Mouse (Mus musculus): ENCODE measurements around the gene Rpl10a. TPM values are rescaled to one million over a fixed set of nuclear protein-coding genes. Genes with fewer than 3 reads are reported as not detected.
"Not testable (repeated sequence)": the region's sequence is repeated elsewhere in the genome, so short reads cannot be mapped to it uniquely, and the experiment has no call there.

The Rpl10a gene
- polyA plus RNA-seq, 1 experiment from 2014 or later, result 287 TPM

DNA sequence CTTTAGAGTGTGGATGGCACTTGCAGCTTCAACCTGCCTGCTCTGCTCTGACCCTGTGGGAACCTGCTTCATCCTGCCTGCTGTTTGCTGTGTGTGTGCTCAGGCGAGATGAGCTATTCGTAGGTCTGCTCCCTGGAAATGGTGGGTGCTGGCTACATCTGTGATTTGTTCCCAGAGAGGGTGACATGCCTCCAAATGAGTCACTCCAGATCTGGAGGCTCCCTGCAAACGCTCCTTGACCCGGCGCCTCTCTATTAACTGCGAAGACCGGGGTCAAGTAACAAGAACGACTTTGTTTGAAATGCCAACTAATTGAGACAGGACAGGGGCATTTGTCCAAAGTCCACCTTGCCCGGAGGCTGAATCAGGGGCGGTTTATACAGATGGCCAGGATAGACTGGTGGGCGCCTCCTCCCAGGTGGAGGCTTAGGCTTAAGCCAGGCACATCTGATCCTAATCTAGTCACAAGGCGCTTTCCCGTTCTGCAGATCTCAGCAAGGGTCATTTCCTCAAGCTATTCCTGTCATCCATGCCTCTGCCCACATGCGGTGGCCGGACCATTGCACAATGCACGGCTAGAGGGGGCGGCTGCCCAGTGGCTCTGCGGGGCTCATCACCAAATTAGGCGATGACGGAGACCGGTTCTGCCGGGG lies 472 bp upstream of the Rpl10a start:
- Histone ChIP-seq H3K4me2 (ENCODE audit: low read length) (peak overlapping the region; percentile 79), H3K9me3 (ENCODE audit: control insufficient read depth, low read length) (no peaks in the 10 kb centered on the region), H3K4me3 (ENCODE audit: low read length) (peak overlapping the region; percentile 68), H3K36me3 (ENCODE audit: control insufficient read depth, insufficient read depth, low read length) (peaks cover 9% of the 10 kb centered on the region), H3K27ac (ENCODE audit: low read depth, low read length) (peak overlapping the region; percentile 86), H3K27me3 (replicated peaks; ENCODE audit: control insufficient read depth, insufficient read depth, low read length) (no peaks in the 10 kb centered on the region), H3K4me1 (ENCODE audit: control insufficient read depth, insufficient read depth, low read depth, low read length) (peaks cover 16% of the 10 kb centered on the region), H3K9ac (ENCODE audit: low read depth, low read length) (peak overlapping the region; percentile 72)
- peak; percentile 65 for ATAC-seq
- WGBS, result 11% methylated on average over 22 of the region's 22 CpGs

- Histone ChIP-seq H3K9ac (ENCODE audit: low read depth, low read length) (peak overlapping the region; percentile 95), H3K27me3 (replicated peaks; ENCODE audit: control insufficient read depth, insufficient read depth, low read length) (no peaks in the 10 kb centered on the region), H3K9me3 (ENCODE audit: control insufficient read depth, low read length) (no peaks in the 10 kb centered on the region), H3K4me3 (ENCODE audit: low read length) (peak overlapping the region; percentile 68), H3K4me2 (ENCODE audit: low read length) (peak overlapping the region; percentile 89), H3K36me3 (ENCODE audit: control insufficient read depth, insufficient read depth, low read length) (peaks cover 9% of the 10 kb centered on the region), H3K27ac (ENCODE audit: low read depth, low read length) (peak overlapping the region; percentile 92), H3K4me1 (ENCODE audit: control insufficient read depth, insufficient read depth, low read depth, low read length) (peaks cover 16% of the 10 kb centered on the region)
- 0% methylated on average over 25 of the region's 25 CpGs for WGBS
- ATAC-seq, result peak; percentile 21
Measured at GRCm38 (mm10) chr17:28328946-28329345, 675 bp downstream of the Rpl10a start.

- Histone ChIP-seq H3K9me3 (ENCODE audit: control insufficient read depth, low read length) (no peaks in the 10 kb centered on the region), H3K9ac (ENCODE audit: low read depth, low read length) (peak overlapping the region; percentile 95), H3K4me2 (ENCODE audit: low read length) (peak overlapping the region; percentile 89), H3K4me3 (ENCODE audit: low read length) (peak overlapping the region; percentile 68), H3K27ac (ENCODE audit: low read depth, low read length) (no peak overlapping the region), H3K36me3 (ENCODE audit: control insufficient read depth, insufficient read depth, low read length) (peaks cover 9% of the 10 kb centered on the region), H3K4me1 (ENCODE audit: control insufficient read depth, insufficient read depth, low read depth, low read length) (peaks cover 16% of the 10 kb centered on the region), H3K27me3 (replicated peaks; ENCODE audit: control insufficient read depth, insufficient read depth, low read length) (no peaks in the 10 kb centered on the region)
- ATAC-seq, result no peak
- WGBS, result 10% methylated on average over 4 of the region's 4 CpGs
Measured at GRCm38 (mm10) chr17:28329503-28330231, 1.4 kb downstream of the Rpl10a start.

GRCm38 (mm10) chr17:28330232-28330546 lies 1.9 kb downstream of the Rpl10a start:
- Histone ChIP-seq H3K4me2 (ENCODE audit: low read length) (peak overlapping the region; percentile 89), H3K4me1 (ENCODE audit: control insufficient read depth, insufficient read depth, low read depth, low read length) (peaks cover 16% of the 10 kb centered on the region), H3K27ac (ENCODE audit: low read depth, low read length) (no peak overlapping the region), H3K27me3 (replicated peaks; ENCODE audit: control insufficient read depth, insufficient read depth, low read length) (no peaks in the 10 kb centered on the region), H3K36me3 (ENCODE audit: control insufficient read depth, insufficient read depth, low read length) (peaks cover 9% of the 10 kb centered on the region), H3K9me3 (ENCODE audit: control insufficient read depth, low read length) (no peaks in the 10 kb centered on the region), H3K4me3 (ENCODE audit: low read length) (peak overlapping the region; percentile 68), H3K9ac (ENCODE audit: low read depth, low read length) (peak overlapping the region; percentile 95)
- WGBS, result 59% methylated on average over 2 of the region's 2 CpGs
- no peak for ATAC-seq

- not testable (repeated sequence) for H3K27me3 ChIP-seq (replicated peaks; ENCODE audit: control insufficient read depth, insufficient read depth, low read length); H3K9me3 ChIP-seq (ENCODE audit: control insufficient read depth, low read length); H3K9ac ChIP-seq (ENCODE audit: low read depth, low read length); H3K4me3 ChIP-seq (ENCODE audit: low read length); H3K36me3 ChIP-seq (ENCODE audit: control insufficient read depth, insufficient read depth, low read length); H3K27ac ChIP-seq (ENCODE audit: low read depth, low read length); H3K4me2 ChIP-seq (ENCODE audit: low read length); ATAC-seq
- H3K4me1 ChIP-seq (ENCODE audit: control insufficient read depth, insufficient read depth, low read depth, low read length), result peaks cover 16% of the 10 kb centered on the region
- WGBS, result 59% methylated on average over 6 of the region's 8 CpGs
Measured at GRCm38 (mm10) chr17:28330590-28330989, 2.3 kb downstream of the Rpl10a start.

DNA sequence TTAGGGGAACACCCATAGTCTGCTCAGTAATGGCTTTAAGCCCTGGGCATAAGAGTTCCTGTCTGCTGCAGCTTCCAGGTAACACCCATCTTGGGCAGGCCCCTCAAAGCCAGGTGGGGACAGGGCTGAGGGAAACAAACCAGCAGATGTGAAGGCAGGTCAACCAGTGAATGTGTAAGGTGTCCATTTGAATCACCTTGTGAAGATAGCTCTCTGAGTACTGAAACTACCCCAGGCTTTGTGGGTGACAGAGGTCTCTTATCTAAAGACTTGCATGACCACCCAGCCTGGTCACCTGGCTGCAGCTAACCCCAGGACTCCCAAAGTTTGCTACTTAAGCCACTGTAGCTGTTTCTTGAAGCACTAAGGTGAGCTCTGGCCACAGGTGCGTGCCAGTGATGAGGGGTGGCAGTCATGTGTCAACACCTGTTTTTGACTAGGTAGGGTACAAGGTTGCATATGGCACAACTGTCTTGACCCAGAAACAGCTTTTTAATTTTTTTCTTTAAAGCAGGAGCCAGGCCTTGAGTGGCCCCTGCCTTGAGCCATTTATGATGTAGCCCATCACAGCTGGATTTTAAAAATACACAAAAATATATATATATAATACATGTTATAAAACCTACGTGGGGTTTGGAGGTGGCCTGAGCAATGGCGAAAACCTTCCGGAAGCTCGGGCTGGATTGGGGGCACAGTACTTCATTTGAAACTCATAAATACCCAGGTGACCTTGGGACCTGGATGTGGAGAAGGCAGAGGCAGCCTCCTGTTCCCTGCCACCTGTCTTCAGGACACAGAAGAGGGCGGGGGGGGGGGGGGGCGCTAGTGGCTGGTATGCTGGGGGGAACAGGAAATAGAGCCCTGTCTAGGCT lies 3.2 kb downstream of the Rpl10a start:
- Histone ChIP-seq H3K27me3 (replicated peaks; ENCODE audit: control insufficient read depth, insufficient read depth, low read length) (no peaks in the 10 kb centered on the region), H3K4me3 (ENCODE audit: low read length) (no peak overlapping the region), H3K4me2 (ENCODE audit: low read length) (no peak overlapping the region), H3K27ac (ENCODE audit: low read depth, low read length) (no peak overlapping the region), H3K36me3 (ENCODE audit: control insufficient read depth, insufficient read depth, low read length) (peaks cover 9% of the 10 kb centered on the region), H3K9me3 (ENCODE audit: control insufficient read depth, low read length) (no peaks in the 10 kb centered on the region), H3K4me1 (ENCODE audit: control insufficient read depth, insufficient read depth, low read depth, low read length) (peaks cover 16% of the 10 kb centered on the region), H3K9ac (ENCODE audit: low read depth, low read length) (no peak overlapping the region)
- WGBS, result 52% methylated on average over 5 of the region's 7 CpGs
- no peak for ATAC-seq

GRCm38 (mm10) chr17:28332113-28332914 lies 4.0 kb downstream of the Rpl10a start:
- H3K4me3 ChIP-seq (ENCODE audit: low read length), result no peak overlapping the region
- peaks cover 9% of the 10 kb centered on the region for H3K36me3 ChIP-seq (ENCODE audit: control insufficient read depth, insufficient read depth, low read length)
- H3K27me3 ChIP-seq (replicated peaks; ENCODE audit: control insufficient read depth, insufficient read depth, low read length), result no peaks in the 10 kb centered on the region
- WGBS, result 43% methylated on average over 13 of the region's 13 CpGs
- H3K9ac ChIP-seq (ENCODE audit: low read depth, low read length), result no peak overlapping the region
- no peaks in the 10 kb centered on the region for H3K9me3 ChIP-seq (ENCODE audit: control insufficient read depth, low read length)
- no peak overlapping the region for H3K4me2 ChIP-seq (ENCODE audit: low read length)
- H3K4me1 ChIP-seq (ENCODE audit: control insufficient read depth, insufficient read depth, low read depth, low read length), result peaks cover 16% of the 10 kb centered on the region
- ATAC-seq, result no peak
- H3K27ac ChIP-seq (ENCODE audit: low read depth, low read length), result no peak overlapping the region

GRCm38 (mm10) chr17:28332915-28333546 lies 4.8 kb downstream of the Rpl10a start:
- H3K9ac ChIP-seq (ENCODE audit: low read depth, low read length), result no peak overlapping the region
- H3K9me3 ChIP-seq (ENCODE audit: control insufficient read depth, low read length), result no peaks in the 10 kb centered on the region
- H3K27me3 ChIP-seq (replicated peaks; ENCODE audit: control insufficient read depth, insufficient read depth, low read length), result no peaks in the 10 kb centered on the region
- no peak overlapping the region; the same call in 1 of the 2 replicates for H3K4me2 ChIP-seq (ENCODE audit: low read length)
- no peak overlapping the region for H3K27ac ChIP-seq (ENCODE audit: low read depth, low read length)
- WGBS, result 64% methylated on average over 30 of the region's 31 CpGs
- no peak for ATAC-seq
- H3K4me1 ChIP-seq (ENCODE audit: control insufficient read depth, insufficient read depth, low read depth, low read length), result peaks cover 10% of the 10 kb centered on the region
- H3K4me3 ChIP-seq (ENCODE audit: low read length), result no peak overlapping the region
- peaks cover 9% of the 10 kb centered on the region for H3K36me3 ChIP-seq (ENCODE audit: control insufficient read depth, insufficient read depth, low read length)
